In the genomic region with DNA sequence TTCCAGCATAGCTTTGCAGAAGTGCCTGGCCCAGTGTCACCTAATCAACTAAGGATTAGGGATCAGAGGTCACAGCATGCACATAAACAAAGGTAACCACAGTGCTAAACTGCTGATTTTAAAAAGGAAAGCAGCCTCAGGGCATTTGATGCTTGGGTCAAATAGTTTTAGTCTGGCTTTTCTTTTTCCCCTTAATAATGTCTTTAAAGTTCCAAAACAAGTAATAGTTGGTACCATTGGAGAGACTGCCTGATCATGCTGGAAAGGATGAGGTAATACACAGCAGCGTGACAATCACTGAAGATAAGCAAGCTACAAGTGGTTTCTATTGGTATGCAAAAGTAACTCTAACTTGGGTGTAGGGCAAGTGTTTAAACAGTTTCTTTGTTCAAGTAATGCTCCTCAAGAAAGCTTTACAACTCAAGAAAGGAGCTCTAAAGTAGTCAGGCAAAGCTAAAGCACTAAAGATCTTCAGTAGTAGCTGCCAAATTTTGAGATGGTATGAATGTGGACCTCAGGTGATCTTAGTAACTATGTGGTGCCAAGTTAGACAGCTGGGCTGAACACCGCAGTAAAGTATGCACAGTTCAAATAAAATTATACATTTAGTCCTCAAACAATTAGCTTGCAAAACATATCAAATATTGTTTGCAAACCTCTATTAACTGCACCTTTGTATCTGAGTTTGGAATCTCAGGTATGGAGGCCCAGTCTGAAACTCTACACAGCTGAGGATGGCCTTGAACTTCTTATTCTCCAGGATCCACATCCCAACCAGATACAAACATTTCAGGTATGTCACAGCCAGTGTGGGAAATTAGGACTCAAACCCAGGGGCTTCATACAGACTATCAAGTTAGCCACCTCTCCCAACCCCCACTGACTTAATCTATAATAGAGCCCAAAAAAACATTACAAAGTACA, we compare ENCODE assay signal across 10 mouse cellular contexts. TPM values are rescaled to one million over a fixed set of nuclear protein-coding genes. Genes with fewer than 3 reads are reported as not detected.
DNase-seq lines count a peak whose midpoint lies in the region; ATAC-seq and TF ChIP-seq lines count a peak whose summit lies in the region.
"Had no signal": no experiment of that assay in that cellular context is flagged by ENCODE, and none has a peak within 500 bp of the region (broad histone marks: within the 10 kb centered on the region; RNA-seq: fewer than 3 reads in every experiment).

No protein-coding gene starts in this region.

- intact Hi-C loops in heart, postnatal 25 days (cut with DNase I): no loop called here

- peak overlapping the region; percentile 38; the same call in 1 of the 2 replicates for H3K9ac ChIP-seq in heart, embryonic 14.5 days (ENCODE audit: low read length)
- H3K9ac ChIP-seq in neural tube, embryonic 13.5 days: no peak overlapping the region
- no peak overlapping the region for H3K9ac ChIP-seq in intestine, postnatal 0 days (ENCODE audit: low read depth, low read length)
- H3K9ac ChIP-seq in stomach, postnatal 0 days (ENCODE audit: low read length): no peak overlapping the region

- WGBS in heart, embryonic 14.5 days: 48% methylated on average over 2 of the region's 2 CpGs
- 79% methylated on average over 2 of the region's 2 CpGs for WGBS in neural tube, embryonic 13.5 days
- 53% methylated on average over 2 of the region's 2 CpGs for WGBS in intestine, postnatal 0 days
- WGBS in stomach, postnatal 0 days: 33% methylated on average over 2 of the region's 2 CpGs

- peak overlapping the region; percentile 29 for H3K4me2 ChIP-seq in heart, embryonic 14.5 days (ENCODE audit: low read length)
- no peak overlapping the region for H3K4me2 ChIP-seq in neural tube, embryonic 13.5 days
- H3K4me2 ChIP-seq in intestine, postnatal 0 days (replicated peaks; ENCODE audit: low read depth): peak overlapping the region; percentile 21
- 0 out of 2 replicates have a peak overlapping the region, but pooled peaks have one; percentile 26 for H3K4me2 ChIP-seq in stomach, postnatal 0 days (replicated peaks; ENCODE audit: low read depth)

- H3K27me3 ChIP-seq in heart, embryonic 14.5 days (ENCODE audit: control insufficient read depth, insufficient read depth, low read length): no peaks in the 10 kb centered on the region
- H3K27me3 ChIP-seq in neural tube, embryonic 13.5 days: no peaks in the 10 kb centered on the region
- H3K27me3 ChIP-seq in intestine, postnatal 0 days (replicated peaks; ENCODE audit: control insufficient read depth, insufficient read depth, low read length): no peaks in the 10 kb centered on the region
- no peaks in the 10 kb centered on the region for H3K27me3 ChIP-seq in stomach, postnatal 0 days (ENCODE audit: control insufficient read depth, insufficient read depth, low read length)

- no peak overlapping the region for H3K4me3 ChIP-seq in heart, embryonic 14.5 days (ENCODE audit: control insufficient read depth in 1 of 2, insufficient read depth in 1 of 2, low read depth in 1 of 2, low read length in 2 of 2)
- H3K4me3 ChIP-seq in neural tube, embryonic 13.5 days: no peak overlapping the region
- H3K4me3 ChIP-seq in intestine, postnatal 0 days (ENCODE audit: low read depth, low read length): 0 out of 2 replicates have a peak overlapping the region, but pooled peaks have one; percentile 6
- no peak overlapping the region for H3K4me3 ChIP-seq in stomach, postnatal 0 days (ENCODE audit: low read depth, low read length)

- TF ChIP-seq CTCF in intestine, postnatal 0 days (IDR thresholded peaks at IDR 0.05; ENCODE audit: low read depth): no peak
- no peak for TF ChIP-seq CTCF in stomach, postnatal 0 days (IDR thresholded peaks at IDR 0.05; ENCODE audit: low read depth)

- peaks cover 7 to 60% of the 10 kb centered on the region in 2 experiments for H3K4me1 ChIP-seq in heart, embryonic 14.5 days (ENCODE audit: control insufficient read depth in 2 of 2, insufficient read depth in 2 of 2, low read length in 2 of 2)
- H3K4me1 ChIP-seq in neural tube, embryonic 13.5 days (replicated peaks): peaks cover 66% of the 10 kb centered on the region
- H3K4me1 ChIP-seq in intestine, postnatal 0 days (replicated peaks; ENCODE audit: control insufficient read depth, insufficient read depth, low read length): peaks cover 30% of the 10 kb centered on the region
- H3K4me1 ChIP-seq in stomach, postnatal 0 days (replicated peaks; ENCODE audit: control insufficient read depth, insufficient read depth): peaks cover 6% of the 10 kb centered on the region

- peaks cover 49% of the 10 kb centered on the region for H3K36me3 ChIP-seq in heart, embryonic 14.5 days (ENCODE audit: control insufficient read depth, insufficient read depth, low read length)
- H3K36me3 ChIP-seq in neural tube, embryonic 13.5 days: 0 out of 2 replicates have a peak, but pooled peaks cover 4% of the 10 kb centered on the region
- no peaks in the 10 kb centered on the region; the same call in 1 of the 2 replicates for H3K36me3 ChIP-seq in intestine, postnatal 0 days (ENCODE audit: control insufficient read depth, insufficient read depth)
- no peaks in the 10 kb centered on the region for H3K36me3 ChIP-seq in stomach, postnatal 0 days (ENCODE audit: control insufficient read depth, insufficient read depth, low read length)

- no peak for DNase-seq in heart, postnatal 25 days (ENCODE audit: low spot score)
- no peak for DNase-seq in neural tube, embryonic 10.5 days (ENCODE audit: extremely low spot score, low spot score)
- no peak for DNase-seq in stomach, postnatal 0 days (ENCODE audit: low spot score)
- DNase-seq in kidney, postnatal 4 days: no peak
- DNase-seq in natural killer cell, adult 2 months (ENCODE audit: low spot score in 2 of 2): no peak
- DNase-seq: cerebellum, adult 9-10 months; spleen, adult 18-20 months had no signal

- ATAC-seq in heart, embryonic 14.5 days (ENCODE audit: insufficient number of reproducible peaks, insufficient read depth, low FRiP score, low read depth): no peak
- ATAC-seq in neural tube, embryonic 13.5 days (ENCODE audit: low read depth): no peak
- ATAC-seq in intestine, postnatal 0 days: no peak
- ATAC-seq in stomach, postnatal 0 days (ENCODE audit: low FRiP score, low TSS enrichment): no peak

- no peaks in the 10 kb centered on the region for H3K9me3 ChIP-seq in heart, embryonic 14.5 days (ENCODE audit: control insufficient read depth, low read length)
- H3K9me3 ChIP-seq in neural tube, embryonic 13.5 days: no peaks in the 10 kb centered on the region
- no peaks in the 10 kb centered on the region for H3K9me3 ChIP-seq in intestine, postnatal 0 days (ENCODE audit: control insufficient read depth)
- H3K9me3 ChIP-seq in stomach, postnatal 0 days (ENCODE audit: control insufficient read depth, low read length): no peaks in the 10 kb centered on the region

- TF ChIP-seq EP300 in stomach, postnatal 0 days (optimal IDR thresholded peaks at IDR 0.05): no peak

- peak overlapping the region in 1 of 2 experiments; percentile 55; a peak in 2 of 4 replicates for H3K27ac ChIP-seq in heart, embryonic 14.5 days (replicated peaks in 1 of 2; ENCODE audit: control insufficient read depth in 1 of 2, insufficient read depth in 1 of 2, low read depth in 2 of 2, low read length in 2 of 2)
- H3K27ac ChIP-seq in neural tube, embryonic 13.5 days (replicated peaks): peak overlapping the region; percentile 1; the same call in 1 of the 2 replicates
- H3K27ac ChIP-seq in intestine, postnatal 0 days (ENCODE audit: low read depth, low read length): peak overlapping the region; percentile 65
- peak overlapping the region; percentile 59 for H3K27ac ChIP-seq in stomach, postnatal 0 days (replicated peaks)

RNA-seq across cellular contexts. Expression of a gene that starts 6.4 kb away (rescaled TPM):
- 46.9 and 53.0 TPM in 2 replicates for polyA plus RNA-seq in heart, embryonic 14.5 days (2014; fragmentation: Nextera tagmentation; extraction: Ambion mirVana)
- total RNA-seq in heart, postnatal 25 days (2021): 10 to 100 TPM; 40.4 to 41.2 TPM
- 34.6 and 45.5 TPM in 2 replicates for polyA plus RNA-seq in neural tube, embryonic 13.5 days (2015; fragmentation: Nextera tagmentation; extraction: Ambion mirVana)
- polyA plus RNA-seq in intestine, postnatal 0 days (2015; fragmentation: Nextera tagmentation; extraction: Ambion mirVana): 19.3 and 25.4 TPM in 2 replicates
- 15.9 and 18.0 TPM in 2 replicates for polyA plus RNA-seq in stomach, postnatal 0 days (2015; fragmentation: Nextera tagmentation; extraction: Ambion mirVana)
